Mouse (Mus musculus) C2C12 (cell line): ENCODE measurements at regions not wholly inside any gene's neighbourhood (a gene's known extent, or its start where the extent isn't known, plus 50 kb on each side); places are given as distances from the start of the nearest gene placed in this dataset.

Experiments
- H3K27me3 ChIP-seq: one replicate; pipeline ENCODE4 v1.6.1; 2011; ENCODE audit not compliant: control insufficient read depth, insufficient read depth, insufficient read length
- H3K36me3 ChIP-seq: one replicate; pipeline ENCODE4 v1.6.1; 2011; ENCODE audit not compliant: control insufficient read depth, insufficient read depth
- H3K4me3 ChIP-seq: one replicate; pipeline ENCODE4 v1.5.1; 2011; ENCODE audit warnings: mild to moderate bottlenecking, control low read depth; ENCODE audit not compliant: poor library complexity, insufficient read depth, severe bottlenecking
- H3K79me2 ChIP-seq: one replicate; pipeline ENCODE4 v1.6.1; 2011; ENCODE audit not compliant: control insufficient read depth, insufficient read depth
- H3K79me3 ChIP-seq: one replicate; pipeline ENCODE4 v1.6.1; 2011; ENCODE audit warnings: low read depth, control low read depth
- H3ac ChIP-seq: one replicate; pipeline ENCODE3; 2011; ENCODE audit warnings: low read depth; ENCODE audit not compliant: control insufficient read depth, insufficient read length
- CEBPB ChIP-seq: IDR thresholded peaks from one replicate; pipeline ENCODE4 v1.6.1; 2011; ENCODE audit warnings: low read depth, mild to moderate bottlenecking, control low read depth, moderate library complexity
- CTCF ChIP-seq: IDR thresholded peaks from one replicate; pipeline ENCODE4 v1.5.1; 2011; ENCODE audit not compliant: control insufficient read depth, insufficient read depth, insufficient read length
- FOSL1 ChIP-seq: IDR thresholded peaks from one replicate; pipeline ENCODE4 v1.8.0; 2011; ENCODE audit warnings: mild to moderate bottlenecking, low read length; ENCODE audit not compliant: poor library complexity, insufficient read depth, severe bottlenecking
- MAX ChIP-seq: IDR thresholded peaks from one replicate; pipeline ENCODE4 v1.6.1; 2011; ENCODE audit warnings: mild to moderate bottlenecking, control low read depth
- MYOD1 ChIP-seq: IDR thresholded peaks from one replicate; pipeline ENCODE4 v1.6.1; 2011; ENCODE audit warnings: low read depth; ENCODE audit not compliant: control insufficient read depth, insufficient read length
- MYOG ChIP-seq: IDR thresholded peaks from one replicate; pipeline ENCODE4 v1.6.1; 2011; ENCODE audit not compliant: control insufficient read depth, insufficient read length; ENCODE audit errors: extremely low read depth
- USF1 ChIP-seq: IDR thresholded peaks from one replicate; pipeline ENCODE4 v1.6.1; 2011; ENCODE audit warnings: low read depth, mild to moderate bottlenecking, control low read depth, moderate library complexity

DNA sequence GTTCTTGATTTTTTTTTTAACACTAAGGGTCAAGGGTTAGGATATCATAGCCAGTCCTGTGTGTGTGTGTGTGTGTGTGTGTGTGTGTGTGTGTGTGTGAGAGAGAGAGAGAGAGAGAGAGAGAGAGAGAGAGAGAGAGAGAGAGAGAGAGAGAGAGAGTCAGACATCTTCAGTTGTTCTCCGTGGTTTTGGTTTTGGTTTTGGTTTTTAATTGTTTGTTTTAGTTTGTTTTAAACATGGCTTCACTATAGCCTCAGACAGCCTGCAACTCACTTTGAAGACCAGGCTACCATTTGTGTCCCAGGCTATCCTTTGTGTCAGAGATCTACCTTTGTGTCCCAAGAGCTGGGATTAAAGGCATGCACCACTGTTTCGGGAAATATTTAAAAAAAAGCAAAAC, 557.8 kb downstream of the Lmo4 start:
- H3K27me3 ChIP-seq, result no peaks in the 10 kb centered on the region
- no peak overlapping the region for H3K4me3 ChIP-seq
- no peaks in the 10 kb centered on the region for H3K79me2 ChIP-seq
- no peaks in the 10 kb centered on the region for H3K79me3 ChIP-seq
- no peak overlapping the region for H3ac ChIP-seq
- TF ChIP-seq USF1 (no peak), MAX (no peak), MYOD1 (no peak), FOSL1 (no peak), CEBPB (no peak), MYOG (no peak), CTCF (no peak)
- H3K36me3 ChIP-seq, result no peaks in the 10 kb centered on the region

- Histone ChIP-seq H3K4me3 (no peak overlapping the region), H3K79me2 (no peaks in the 10 kb centered on the region), H3ac (no peak overlapping the region), H3K36me3 (no peaks in the 10 kb centered on the region), H3K27me3 (no peaks in the 10 kb centered on the region), H3K79me3 (no peaks in the 10 kb centered on the region)
- no peak for TF ChIP-seq FOSL1
- TF ChIP-seq CEBPB, result no peak
- no peak for TF ChIP-seq MYOG
- TF ChIP-seq MAX, result no peak
- TF ChIP-seq USF1, result no peak
- TF ChIP-seq CTCF, result no peak
- TF ChIP-seq MYOD1, result no peak
Observed at GRCm38 (mm10) chr3:143646836-143647235, 558.2 kb downstream of the Lmo4 start.

GRCm38 (mm10) chr3:143633036-143633435, 572.0 kb downstream of the Lmo4 start:
- H3K27me3 ChIP-seq, result no peaks in the 10 kb centered on the region
- TF ChIP-seq MYOG (no peak), MYOD1 (no peak), CTCF (no peak), USF1 (no peak), FOSL1 (no peak), CEBPB (no peak), MAX (no peak)
- no peak overlapping the region for H3K4me3 ChIP-seq
- H3K79me2 ChIP-seq, result no peaks in the 10 kb centered on the region
- H3ac ChIP-seq, result no peak overlapping the region
- H3K79me3 ChIP-seq, result no peaks in the 10 kb centered on the region
- H3K36me3 ChIP-seq, result no peaks in the 10 kb centered on the region

DNA sequence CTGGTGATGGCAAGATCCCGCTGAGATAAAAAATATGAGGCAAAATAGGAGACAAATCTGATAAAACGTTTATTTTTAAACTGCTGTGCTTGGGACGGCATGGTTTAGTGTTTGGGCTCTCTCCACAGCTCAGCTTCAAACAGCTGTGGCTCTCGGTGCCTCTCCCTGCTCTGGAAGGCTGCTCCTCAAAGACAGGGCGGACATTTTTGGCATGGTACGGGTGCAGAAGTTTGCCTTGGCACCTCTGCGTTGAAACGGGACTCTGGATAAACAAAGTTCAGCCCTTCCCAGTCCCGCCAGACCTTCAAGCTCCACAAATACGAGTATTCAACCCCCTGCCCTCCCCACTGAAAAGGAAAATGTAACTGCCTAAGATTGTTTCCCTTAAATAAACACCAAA, 573.8 kb downstream of the Lmo4 start:
- Histone ChIP-seq H3K27me3 (no peaks in the 10 kb centered on the region), H3K79me2 (no peaks in the 10 kb centered on the region), H3K36me3 (no peaks in the 10 kb centered on the region), H3ac (no peak overlapping the region), H3K79me3 (no peaks in the 10 kb centered on the region), H3K4me3 (no peak overlapping the region)
- TF ChIP-seq MYOG (no peak), FOSL1 (no peak), CTCF (no peak), MAX (no peak), MYOD1 (no peak), USF1 (no peak), CEBPB (no peak)

GRCm38 (mm10) chr3:143624906-143625305, 580.1 kb downstream of the Lmo4 start:
- no peak overlapping the region for H3K4me3 ChIP-seq
- no peaks in the 10 kb centered on the region for H3K36me3 ChIP-seq
- no peaks in the 10 kb centered on the region for H3K27me3 ChIP-seq
- no peak overlapping the region for H3ac ChIP-seq
- H3K79me2 ChIP-seq, result no peaks in the 10 kb centered on the region
- TF ChIP-seq MYOD1 (no peak), CTCF (no peak), USF1 (no peak), CEBPB (no peak)
- H3K79me3 ChIP-seq, result no peaks in the 10 kb centered on the region

DNA sequence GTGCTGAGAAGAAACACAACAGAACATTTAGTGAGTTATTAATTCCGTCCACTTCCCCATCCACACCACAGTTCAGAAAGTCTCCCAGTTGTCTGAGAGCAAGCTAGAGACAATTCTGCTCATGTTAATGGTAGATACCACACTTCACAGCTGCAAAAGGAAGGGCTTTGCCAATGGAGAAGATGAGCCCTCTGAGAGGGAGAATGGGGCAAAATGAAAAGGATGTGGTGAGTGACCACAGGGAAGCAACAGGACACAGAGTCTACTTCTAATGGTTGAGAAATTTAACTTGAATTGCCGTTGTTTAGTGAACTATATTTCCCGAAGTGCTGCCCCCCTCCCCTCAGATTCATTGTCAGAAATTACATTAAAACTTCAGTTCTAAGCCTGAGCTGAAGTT, 582.7 kb downstream of the Lmo4 start:
- TF ChIP-seq CTCF (no peak), MYOG (no peak), CEBPB (no peak), FOSL1 (no peak), MYOD1 (no peak), MAX (no peak), USF1 (no peak)
- Histone ChIP-seq H3ac (no peak overlapping the region), H3K4me3 (no peak overlapping the region), H3K27me3 (no peaks in the 10 kb centered on the region), H3K79me2 (no peaks in the 10 kb centered on the region), H3K79me3 (no peaks in the 10 kb centered on the region), H3K36me3 (no peaks in the 10 kb centered on the region)
